Mouse (Mus musculus) limb, embryonic 14.5 days (tissue): ENCODE results near the gene Slc29a2. TPM values are rescaled to one million over a fixed set of nuclear protein-coding genes. Genes with fewer than 3 reads are reported as not detected.
A peak's percentile ranks its signal among the peaks of the same experiment; 100 is the strongest.

Source experiments
- ATAC-seq: fragments of 200-750 bp; cut with Nextera tagmentation; 2 replicates; pipeline ENCODE4 v1.8.0; 2017; ENCODE audit warnings: low read depth, moderate number of reproducible peaks, moderate TSS enrichment; ENCODE audit not compliant: low FRiP score
- DNase-seq: peaks from one replicate; pipeline ENCODE4 v3.0.0-alpha.2; 2015; ENCODE audit warnings: low spot score
- H3K27ac ChIP-seq: fragments of 300-500 bp; sonication (generic); replicated peaks from 2 replicates; pipeline ENCODE4 v1.5.1; 2014; ENCODE audit warnings: low read depth, mild to moderate bottlenecking, low read length, moderate library complexity, mixed read lengths
- H3K27me3 ChIP-seq: fragments of 300-500 bp; sonication (generic); 2 replicates; pipeline ENCODE4 v1.6.1; 2014; ENCODE audit warnings: low read length, mixed read lengths; ENCODE audit not compliant: control insufficient read depth, insufficient read depth
- H3K36me3 ChIP-seq: fragments of 300-500 bp; sonication (generic); 2 replicates; pipeline ENCODE4 v1.6.1; 2014; ENCODE audit warnings: mild to moderate bottlenecking, low read length, moderate library complexity, mixed read lengths; ENCODE audit not compliant: control insufficient read depth, insufficient read depth
- H3K4me1 ChIP-seq: fragments of 300-500 bp; sonication (generic); 2 replicates; pipeline ENCODE4 v1.6.1; 2014; ENCODE audit warnings: antibody characterized with exemption, low read length, mixed read lengths; ENCODE audit not compliant: control insufficient read depth, insufficient read depth
- H3K4me2 ChIP-seq: fragments of 300-500 bp; sonication (generic); replicated peaks from 2 replicates; pipeline ENCODE4 v1.6.1; 2014; ENCODE audit warnings: low read depth, mild to moderate bottlenecking, low read length, moderate library complexity; ENCODE audit not compliant: severe bottlenecking
- H3K4me3 ChIP-seq: fragments of 300-500 bp; sonication (generic); replicated peaks from 2 replicates; pipeline ENCODE4 v1.5.1; 2014; ENCODE audit warnings: low read length
- H3K9ac ChIP-seq: fragments of 300-500 bp; sonication (generic); 2 replicates; pipeline ENCODE4 v1.6.1; 2014; ENCODE audit warnings: mild to moderate bottlenecking, low read depth, low read length, moderate library complexity; ENCODE audit not compliant: severe bottlenecking
- H3K9me3 ChIP-seq: fragments of 300-500 bp; sonication (generic); 2 replicates; pipeline ENCODE4 v1.6.1; 2016; ENCODE audit warnings: low read length; ENCODE audit not compliant: control insufficient read depth
- POLR2A ChIP-seq: fragments of 200-500 bp; IDR thresholded peaks from 2 replicates; pipeline ENCODE4 v1.8.0; 2012; ENCODE audit warnings: inconsistent platforms, mild to moderate bottlenecking, moderate library complexity, borderline replicate concordance; ENCODE audit not compliant: insufficient read depth, insufficient read length; ENCODE audit errors: extremely low read depth
- WGBS: fragments of 180-500 bp; shearing (Covaris S2); extraction: QIAGEN DNeasy Blood & Tissue Kit; methylation state at CpG from one replicate; pipeline ENCODE4 v1.1.7; 2014; 5-methylcytosine and 5-hydroxymethylcytosine counted together
- polyA plus RNA-seq, 2 experiments: library from polyadenylated mRNA; depleted of rRNA in 1 of 2; stranded (reverse) in 1 of 2; unstranded in 1 of 2; fragments of >200 nt; fragmentation: Nextera tagmentation in 1 of 2; extraction: Ambion mirVana in 1 of 2; gene quantifications; 2 replicates each; pipeline versions ENCODE4 v1.2.1 to v1.2.3; 2012 to 2014

Slc29a2 gene
- polyA plus RNA-seq, 2 experiments: 3.7 to 15.7 TPM

DNA sequence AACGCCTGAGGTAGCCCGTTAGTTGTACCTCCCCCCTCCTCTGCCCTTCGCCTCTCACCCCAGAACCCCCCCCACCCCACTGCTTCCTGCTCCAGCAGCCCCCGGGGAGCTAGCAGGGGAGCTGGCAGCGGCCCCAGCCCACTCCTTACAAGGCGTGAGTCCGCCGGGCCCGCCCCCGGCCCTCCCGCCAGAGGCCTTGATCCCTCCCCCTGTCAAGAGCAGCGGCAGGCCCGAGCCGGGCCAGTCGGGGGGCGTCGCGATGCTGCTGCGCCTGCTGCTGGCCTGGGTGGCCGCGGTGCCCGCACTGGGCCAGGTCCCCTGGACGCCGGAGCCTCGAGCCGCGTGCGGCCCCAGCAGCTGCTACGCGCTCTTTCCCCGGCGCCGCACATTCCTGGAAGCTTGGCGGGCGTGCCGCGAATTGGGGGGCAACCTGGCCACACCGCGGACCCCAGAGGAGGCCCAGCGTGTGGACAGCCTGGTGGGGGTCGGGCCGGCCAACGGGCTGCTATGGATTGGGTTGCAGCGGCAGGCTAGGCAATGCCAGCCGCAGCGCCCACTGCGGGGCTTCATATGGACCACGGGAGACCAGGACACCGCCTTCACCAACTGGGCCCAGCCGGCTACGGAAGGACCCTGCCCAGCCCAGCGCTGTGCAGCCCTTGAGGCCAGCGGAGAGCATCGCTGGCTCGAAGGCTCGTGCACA lies 44.4 kb downstream of the Slc29a2 start, which contains the start of gene Cd248:
Gene Cd248, plus strand, starts transcription at position 212 of the 703 bp plus-strand sequence.
- WGBS: 2% methylated on average over 34 of the region's 56 CpGs
- Histone ChIP-seq H3K36me3 (no peaks in the 10 kb centered on the region), H3K9me3 (no peaks in the 10 kb centered on the region), H3K4me3 (peak within 1 kb of the TSS; percentile 64), H3K27me3 (no peaks in the 10 kb centered on the region), H3K9ac (peak within 1 kb of the TSS; percentile 76), H3K4me2 (peak within 1 kb of the TSS; percentile 94), H3K27ac (peak within 1 kb of the TSS; percentile 87), H3K4me1 (peaks cover 44% of the 10 kb centered on the region)
- peak; percentile 50; the same call in 1 of the 2 replicates for ATAC-seq
- DNase-seq: peak; percentile 92
- TF ChIP-seq POLR2A: peak; percentile 88; the same call in 1 of the 2 replicates

- DNase-seq (no peak), ATAC-seq (no peak)
- Histone ChIP-seq H3K4me2 (peak overlapping the region; percentile 94), H3K4me1 (peaks cover 44% of the 10 kb centered on the region), H3K9me3 (no peaks in the 10 kb centered on the region), H3K27me3 (no peaks in the 10 kb centered on the region), H3K36me3 (no peaks in the 10 kb centered on the region), H3K9ac (peak overlapping the region; percentile 76), H3K4me3 (peak overlapping the region; percentile 64), H3K27ac (peak overlapping the region; percentile 87)
- WGBS: 38% methylated on average over 21 of the region's 21 CpGs
- no peak for TF ChIP-seq POLR2A
Observed at GRCm38 (mm10) chr19:5068570-5069234, 45.0 kb downstream of the Slc29a2 start.

DNA sequence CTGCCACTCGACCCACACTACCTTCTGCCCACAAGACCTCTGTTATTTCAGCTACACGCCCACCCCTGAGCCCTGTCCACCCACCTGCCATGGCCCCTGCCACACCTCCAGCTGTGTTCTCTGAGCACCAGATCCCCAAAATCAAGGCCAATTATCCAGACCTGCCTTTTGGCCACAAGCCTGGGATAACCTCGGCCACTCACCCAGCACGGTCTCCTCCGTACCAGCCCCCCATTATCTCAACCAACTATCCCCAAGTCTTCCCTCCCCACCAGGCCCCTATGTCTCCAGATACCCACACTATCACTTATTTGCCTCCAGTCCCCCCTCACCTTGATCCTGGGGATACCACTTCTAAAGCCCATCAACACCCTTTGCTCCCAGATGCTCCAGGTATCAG lies 45.8 kb downstream of the Slc29a2 start:
- DNase-seq (no peak), ATAC-seq (no peak)
- H3K4me3 ChIP-seq: peak overlapping the region; percentile 64
- H3K9me3 ChIP-seq: no peaks in the 10 kb centered on the region
- peak overlapping the region; percentile 96; the same call in 1 of the 2 replicates for H3K27ac ChIP-seq
- no peaks in the 10 kb centered on the region for H3K27me3 ChIP-seq
- TF ChIP-seq POLR2A: no peak
- 62% methylated on average over 5 of the region's 5 CpGs for WGBS
- peaks cover 44% of the 10 kb centered on the region for H3K4me1 ChIP-seq
- H3K4me2 ChIP-seq: peak overlapping the region; percentile 94
- peak overlapping the region; percentile 18; the same call in 1 of the 2 replicates for H3K9ac ChIP-seq
- no peaks in the 10 kb centered on the region for H3K36me3 ChIP-seq

- no peak for TF ChIP-seq POLR2A
- peak overlapping the region; percentile 58; the same call in 1 of the 2 replicates for H3K9ac ChIP-seq
- no peaks in the 10 kb centered on the region for H3K36me3 ChIP-seq
- peak overlapping the region; percentile 64 for H3K4me3 ChIP-seq
- H3K27ac ChIP-seq: peak overlapping the region; percentile 96
- H3K4me2 ChIP-seq: peak overlapping the region; percentile 94
- 66% methylated on average over 7 of the region's 7 CpGs for WGBS
- no peaks in the 10 kb centered on the region for H3K9me3 ChIP-seq
- peaks cover 44% of the 10 kb centered on the region for H3K4me1 ChIP-seq
- H3K27me3 ChIP-seq: no peaks in the 10 kb centered on the region
- DNase-seq (no peak), ATAC-seq (no peak)
Observed at GRCm38 (mm10) chr19:5069978-5070377, 46.3 kb downstream of the Slc29a2 start.

DNA sequence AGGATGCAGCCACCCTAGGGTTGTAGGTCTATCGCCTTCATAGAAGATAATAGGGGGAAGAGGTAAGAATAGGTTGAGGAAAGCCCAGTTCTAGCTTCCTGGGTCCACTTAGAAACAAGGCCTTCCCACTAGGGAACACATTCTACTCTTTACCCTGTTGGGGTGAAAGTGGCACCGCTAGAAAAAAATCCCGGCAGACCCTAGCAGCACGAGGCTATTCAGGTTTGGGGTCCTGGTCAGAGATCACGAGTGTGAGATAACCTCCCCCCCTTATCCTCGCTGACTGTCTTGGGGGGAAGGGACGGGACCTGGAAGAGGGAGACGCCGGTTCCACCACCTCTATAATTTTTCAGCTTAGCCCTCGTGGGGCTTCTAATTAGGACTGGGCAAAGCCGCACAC lies 47.4 kb downstream of the Slc29a2 start:
- H3K4me1 ChIP-seq: peaks cover 39% of the 10 kb centered on the region
- ATAC-seq (no peak), DNase-seq (no peak)
- TF ChIP-seq POLR2A: no peak
- H3K4me3 ChIP-seq: peak overlapping the region; percentile 64
- WGBS: 6% methylated on average over 11 of the region's 11 CpGs
- H3K4me2 ChIP-seq: peak overlapping the region; percentile 94
- H3K27me3 ChIP-seq: no peaks in the 10 kb centered on the region
- peak overlapping the region; percentile 96 for H3K27ac ChIP-seq
- peak overlapping the region; percentile 58 for H3K9ac ChIP-seq
- H3K36me3 ChIP-seq: no peaks in the 10 kb centered on the region
- no peaks in the 10 kb centered on the region for H3K9me3 ChIP-seq
